Mouse (Mus musculus): ENCODE data around the gene Proca1. TPM values are rescaled to one million over a fixed set of nuclear protein-coding genes. Genes with fewer than 3 reads are reported as not detected.

Proca1 gene
- polyA plus RNA-seq, 1 experiment from 2014 or later = 2.9 TPM

GRCm38 (mm10) chr11:78160171-78160570, 33.0 kb upstream of the Proca1 start:
- WGBS = 79% methylated on average over 18 of the region's 18 CpGs
- Histone ChIP-seq H3K27me3 (replicated peaks) (no peaks in the 10 kb centered on the region), H3K4me3 (replicated peaks) (no peak overlapping the region), H3K4me2 (no peak overlapping the region), H3K9ac (no peak overlapping the region), H3K27ac (no peak overlapping the region), H3K36me3 (peaks cover 57% of the 10 kb centered on the region), H3K9me3 (no peaks in the 10 kb centered on the region), H3K4me1 (peaks cover 31% of the 10 kb centered on the region)
- no peak for ATAC-seq (ENCODE audit: insufficient read depth, low FRiP score, low read depth)

GRCm38 (mm10) chr11:78160675-78161074, 32.5 kb upstream of the Proca1 start:
- no peak overlapping the region for H3K27ac ChIP-seq
- no peak overlapping the region for H3K4me3 ChIP-seq (replicated peaks)
- no peaks in the 10 kb centered on the region for H3K27me3 ChIP-seq (replicated peaks)
- no peak overlapping the region for H3K9ac ChIP-seq
- peaks cover 55% of the 10 kb centered on the region for H3K36me3 ChIP-seq
- H3K4me2 ChIP-seq = no peak overlapping the region
- WGBS = 88% methylated on average over 3 of the region's 3 CpGs
- H3K4me1 ChIP-seq = peaks cover 32% of the 10 kb centered on the region
- ATAC-seq (ENCODE audit: insufficient read depth, low FRiP score, low read depth) = no peak
- H3K9me3 ChIP-seq = no peaks in the 10 kb centered on the region

- no peak for ATAC-seq (ENCODE audit: insufficient read depth, low FRiP score, low read depth)
- Histone ChIP-seq H3K9me3 (no peaks in the 10 kb centered on the region), H3K4me3 (replicated peaks) (no peak overlapping the region), H3K4me2 (no peak overlapping the region), H3K27ac (no peak overlapping the region), H3K9ac (no peak overlapping the region), H3K4me1 (peaks cover 37% of the 10 kb centered on the region), H3K36me3 (peaks cover 50% of the 10 kb centered on the region), H3K27me3 (replicated peaks) (no peaks in the 10 kb centered on the region)
- 88% methylated on average over 14 of the region's 14 CpGs for WGBS
Observed at GRCm38 (mm10) chr11:78161169-78161568, 32.0 kb upstream of the Proca1 start.

- peaks cover 47% of the 10 kb centered on the region for H3K36me3 ChIP-seq
- WGBS = 52% methylated on average over 4 of the region's 4 CpGs
Observed at GRCm38 (mm10) chr11:78161968-78162367, 31.2 kb upstream of the Proca1 start.

DNA sequence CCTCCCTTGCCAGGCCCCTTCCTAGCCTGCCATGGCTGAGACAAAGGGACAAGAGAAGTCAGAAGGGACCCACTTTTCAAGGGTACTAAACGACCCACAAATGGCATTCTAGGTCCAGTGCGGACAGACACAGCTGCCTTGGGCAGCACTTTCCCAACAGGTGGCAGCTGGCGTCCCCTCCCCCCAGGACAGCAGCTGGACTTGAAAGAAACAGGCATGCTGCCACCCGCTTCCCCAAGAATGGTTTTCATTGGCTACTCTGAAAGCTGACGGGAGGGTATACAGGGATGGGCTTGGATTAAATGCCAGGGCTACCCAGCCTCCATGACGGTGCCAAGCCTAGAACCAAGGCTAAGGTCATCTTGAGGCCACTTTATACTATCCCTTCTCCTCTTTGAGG, 30.7 kb upstream of the Proca1 start:
- WGBS = 54% methylated on average over 6 of the region's 6 CpGs
- H3K4me3 ChIP-seq (replicated peaks) = peak overlapping the region; percentile 77; the same call in 1 of the 2 replicates
- H3K4me2 ChIP-seq = peak overlapping the region; percentile 79
- no peak overlapping the region for H3K9ac ChIP-seq
- ATAC-seq (ENCODE audit: insufficient read depth, low FRiP score, low read depth) = no peak
- 0 out of 2 replicates have a peak overlapping the region, but pooled peaks have one; percentile 96 for H3K27ac ChIP-seq
- H3K27me3 ChIP-seq (replicated peaks) = no peaks in the 10 kb centered on the region
- peaks cover 45% of the 10 kb centered on the region for H3K4me1 ChIP-seq
- H3K36me3 ChIP-seq = peaks cover 45% of the 10 kb centered on the region
- no peaks in the 10 kb centered on the region for H3K9me3 ChIP-seq

More at GRCm38 (mm10) chr11:78161968-78162367, 31.2 kb upstream of the Proca1 start:
- peak overlapping the region; percentile 79 for H3K4me2 ChIP-seq
- peaks cover 45% of the 10 kb centered on the region for H3K4me1 ChIP-seq
- no peak for ATAC-seq (ENCODE audit: insufficient read depth, low FRiP score, low read depth)
- H3K9ac ChIP-seq = no peak overlapping the region; the same call in 1 of the 2 replicates
- H3K9me3 ChIP-seq = no peaks in the 10 kb centered on the region
- no peaks in the 10 kb centered on the region for H3K27me3 ChIP-seq (replicated peaks)
- H3K27ac ChIP-seq = 0 out of 2 replicates have a peak overlapping the region, but pooled peaks have one; percentile 64
- H3K4me3 ChIP-seq (replicated peaks) = no peak overlapping the region

DNA sequence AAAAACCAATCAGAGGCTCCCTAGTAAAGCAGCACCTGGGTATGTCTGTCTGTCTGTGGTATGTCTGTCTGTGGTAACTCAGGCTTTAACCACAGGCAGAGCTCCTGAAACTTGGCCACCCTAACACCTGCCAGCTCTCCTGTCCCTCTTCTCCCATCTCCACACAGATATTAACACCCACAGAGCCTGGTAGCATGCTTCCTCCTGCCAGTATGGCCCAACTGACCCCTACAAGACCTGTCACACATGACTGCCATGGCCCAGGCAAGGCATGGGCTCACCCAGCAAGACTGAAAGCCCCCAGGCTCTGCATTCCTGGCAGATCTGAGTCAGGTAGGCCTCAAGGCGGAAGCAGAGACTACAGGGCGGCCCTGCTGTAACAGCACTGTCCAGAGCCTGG, 30.1 kb upstream of the Proca1 start:
- Histone ChIP-seq H3K9ac (peak overlapping the region; percentile 85; the same call in 1 of the 2 replicates), H3K27me3 (replicated peaks) (no peaks in the 10 kb centered on the region), H3K36me3 (peaks cover 39% of the 10 kb centered on the region), H3K27ac (peak overlapping the region; percentile 96), H3K4me3 (replicated peaks) (peak overlapping the region; percentile 77), H3K9me3 (no peaks in the 10 kb centered on the region), H3K4me2 (peak overlapping the region; percentile 79), H3K4me1 (peaks cover 45% of the 10 kb centered on the region)
- 67% methylated on average over 2 of the region's 2 CpGs for WGBS
- no peak for ATAC-seq (ENCODE audit: insufficient read depth, low FRiP score, low read depth)

- 1% methylated on average over 22 of the region's 22 CpGs for WGBS
- peak; percentile 51 for ATAC-seq (ENCODE audit: insufficient read depth, low FRiP score, low read depth)
Observed at GRCm38 (mm10) chr11:78163681-78164603, 29.2 kb upstream of the Proca1 start.

GRCm38 (mm10) chr11:78164604-78164923, 28.6 kb upstream of the Proca1 start:
- Histone ChIP-seq H3K9ac (peak overlapping the region; percentile 85), H3K27me3 (replicated peaks) (no peaks in the 10 kb centered on the region), H3K4me1 (peaks cover 42% of the 10 kb centered on the region), H3K4me2 (peak overlapping the region; percentile 79), H3K36me3 (peaks cover 27% of the 10 kb centered on the region), H3K4me3 (replicated peaks) (peak overlapping the region; percentile 77), H3K27ac (peak overlapping the region; percentile 96), H3K9me3 (no peaks in the 10 kb centered on the region)
- ATAC-seq (ENCODE audit: insufficient read depth, low FRiP score, low read depth) = no peak
- WGBS = under 1% methylated on average over 14 of the region's 14 CpGs

More at GRCm38 (mm10) chr11:78163681-78164603, 29.2 kb upstream of the Proca1 start:
- peak overlapping the region; percentile 77 for H3K4me3 ChIP-seq (replicated peaks)
- no peaks in the 10 kb centered on the region for H3K9me3 ChIP-seq
- H3K27ac ChIP-seq = peak overlapping the region; percentile 96
- H3K4me1 ChIP-seq = peaks cover 45% of the 10 kb centered on the region
- H3K36me3 ChIP-seq = peaks cover 30% of the 10 kb centered on the region
- peak overlapping the region; percentile 79 for H3K4me2 ChIP-seq
- peak overlapping the region; percentile 85 for H3K9ac ChIP-seq
- no peaks in the 10 kb centered on the region for H3K27me3 ChIP-seq (replicated peaks)

- H3K36me3 ChIP-seq = peaks cover 21% of the 10 kb centered on the region
- H3K9ac ChIP-seq = peak within 1 kb of the TSS; percentile 85
- H3K27me3 ChIP-seq (replicated peaks) = no peaks in the 10 kb centered on the region
- H3K9me3 ChIP-seq = no peaks in the 10 kb centered on the region
- H3K27ac ChIP-seq = peak within 1 kb of the TSS; percentile 96
- H3K4me1 ChIP-seq = peaks cover 37% of the 10 kb centered on the region
- H3K4me2 ChIP-seq = peak within 1 kb of the TSS; percentile 79
- H3K4me3 ChIP-seq (replicated peaks) = peak within 1 kb of the TSS; percentile 77
- under 1% methylated on average over 69 of the region's 78 CpGs for WGBS
- peak; percentile 79 for ATAC-seq (ENCODE audit: insufficient read depth, low FRiP score, low read depth)
Observed at GRCm38 (mm10) chr11:78164924-78165760, 28.1 kb upstream of the Proca1 start, which contains the start of gene Traf4. Traf4 (minus strand) TSS chr11:78165589.

DNA sequence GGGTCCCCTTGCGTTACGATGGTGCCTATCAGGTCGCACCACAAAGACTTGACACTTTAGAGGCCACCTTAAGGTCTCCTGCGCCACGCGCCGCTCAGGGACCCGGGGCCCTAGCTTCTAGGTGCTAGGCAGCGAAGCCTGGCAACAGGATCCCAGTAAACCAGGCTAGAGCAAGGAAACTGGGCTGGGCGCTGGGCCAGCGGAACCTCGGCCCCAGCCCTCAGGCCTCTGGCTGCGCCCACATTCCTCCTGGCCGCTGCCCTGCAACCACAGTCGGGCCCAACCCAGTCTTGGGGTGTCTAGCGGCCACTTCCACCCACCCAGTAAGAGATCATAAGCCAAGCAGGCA, 27.5 kb upstream of the Proca1 start:
- peaks cover 15% of the 10 kb centered on the region for H3K36me3 ChIP-seq
- H3K9me3 ChIP-seq = no peaks in the 10 kb centered on the region
- H3K9ac ChIP-seq = peak overlapping the region; percentile 36; the same call in 1 of the 2 replicates
- H3K27ac ChIP-seq = peak overlapping the region; percentile 96
- no peaks in the 10 kb centered on the region for H3K27me3 ChIP-seq (replicated peaks)
- H3K4me2 ChIP-seq = peak overlapping the region; percentile 79
- ATAC-seq (ENCODE audit: insufficient read depth, low FRiP score, low read depth) = peak; percentile 1; the same call in 1 of the 2 replicates
- H3K4me1 ChIP-seq = peaks cover 36% of the 10 kb centered on the region
- under 1% methylated on average over 16 of the region's 16 CpGs for WGBS
- H3K4me3 ChIP-seq (replicated peaks) = peak overlapping the region; percentile 77

DNA sequence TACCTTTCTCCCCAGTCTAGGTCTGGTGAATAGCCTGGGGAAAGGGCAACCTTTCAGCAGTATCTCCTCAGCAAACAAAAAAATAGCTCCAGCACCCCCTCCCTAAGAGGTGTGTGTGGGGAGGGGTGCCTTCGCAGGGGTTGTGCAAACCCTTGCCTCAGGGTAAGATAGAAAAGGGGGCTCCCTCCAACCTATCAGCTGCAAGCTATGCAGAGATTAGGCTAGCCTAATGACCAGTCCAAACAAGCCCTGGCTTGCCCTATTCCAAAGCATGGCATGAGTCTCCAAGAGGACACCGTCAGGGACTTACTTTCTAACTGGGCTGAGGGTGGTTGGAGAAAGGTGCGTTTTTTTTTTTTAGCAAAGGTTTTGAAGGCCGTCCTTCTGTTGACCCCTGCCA, 27.0 kb upstream of the Proca1 start:
- peak overlapping the region; percentile 96 for H3K27ac ChIP-seq
- H3K9me3 ChIP-seq = no peaks in the 10 kb centered on the region
- no peaks in the 10 kb centered on the region for H3K27me3 ChIP-seq (replicated peaks)
- no peak for ATAC-seq (ENCODE audit: insufficient read depth, low FRiP score, low read depth)
- H3K9ac ChIP-seq = peak overlapping the region; percentile 36; the same call in 1 of the 2 replicates
- peaks cover 33% of the 10 kb centered on the region for H3K4me1 ChIP-seq
- peak overlapping the region; percentile 79 for H3K4me2 ChIP-seq
- peak overlapping the region; percentile 77 for H3K4me3 ChIP-seq (replicated peaks)
- 50% methylated on average over 4 of the region's 4 CpGs for WGBS
- peaks cover 11% of the 10 kb centered on the region for H3K36me3 ChIP-seq
